Mouse (Mus musculus) neural tube, embryonic 15.5 days (tissue): ENCODE results near the gene Hist1h2an. TPM values are rescaled to one million over a fixed set of nuclear protein-coding genes. Genes with fewer than 3 reads are reported as not detected.
"Not testable (repeated sequence)": the region's sequence is repeated elsewhere in the genome, so short reads cannot be mapped to it uniquely, and the experiment has no call there.

Experiments
- ATAC-seq: fragments of 200-750 bp; cut with Nextera tagmentation; 2 replicates; pipeline ENCODE4 v1.8.0; 2017; ENCODE audit warnings: mild to moderate bottlenecking, moderate TSS enrichment, moderate library complexity; ENCODE audit not compliant: low FRiP score
- H3K27ac ChIP-seq: fragments of 300-500 bp; sonication (generic); replicated peaks from 2 replicates; pipeline ENCODE4 v1.5.1; 2015; ENCODE audit warnings: mild to moderate bottlenecking, inconsistent platforms
- H3K27me3 ChIP-seq: fragments of 300-500 bp; sonication (generic); replicated peaks from 2 replicates; pipeline ENCODE4 v1.6.1; 2015; ENCODE audit warnings: inconsistent platforms
- H3K36me3 ChIP-seq: fragments of 300-500 bp; sonication (generic); 2 replicates; pipeline ENCODE4 v1.6.1; 2015; ENCODE audit warnings: inconsistent platforms
- H3K4me1 ChIP-seq: fragments of 300-500 bp; sonication (generic); 2 replicates; pipeline ENCODE4 v1.6.1; 2015; ENCODE audit warnings: inconsistent platforms
- H3K4me2 ChIP-seq: fragments of 300-500 bp; sonication (generic); 2 replicates; pipeline ENCODE4 v1.6.1; 2015; ENCODE audit warnings: inconsistent platforms, mild to moderate bottlenecking, moderate library complexity
- H3K4me3 ChIP-seq: fragments of 300-500 bp; sonication (generic); replicated peaks from 2 replicates; pipeline ENCODE4 v1.5.1; 2015; ENCODE audit warnings: mild to moderate bottlenecking, inconsistent platforms
- H3K9ac ChIP-seq: fragments of 300-500 bp; sonication (generic); replicated peaks from 2 replicates; pipeline ENCODE4 v1.6.1; 2015; ENCODE audit warnings: mild to moderate bottlenecking, inconsistent platforms
- H3K9me3 ChIP-seq: fragments of 300-500 bp; sonication (generic); replicated peaks from 2 replicates; pipeline ENCODE4 v1.6.1; 2016; ENCODE audit warnings: inconsistent platforms
- WGBS: fragments of 180-500 bp; shearing (Covaris S2); methylation state at CpG from one replicate; pipeline ENCODE4 v1.1.7; 2015; ENCODE audit warnings: mixed read lengths; 5-methylcytosine and 5-hydroxymethylcytosine counted together
- polyA plus RNA-seq: library from polyadenylated mRNA; unstranded; fragments of >200 nt; fragmentation: Nextera tagmentation; extraction: Ambion mirVana; gene quantifications from 2 replicates; pipeline ENCODE4 v1.2.1, GENCODE M21; 2015

The Hist1h2an gene
- polyA plus RNA-seq, 1 experiment from 2014 or later = not detected

GRCm38 (mm10) chr13:21781639-21782038 lies 5.4 kb downstream of the Hist1h2an start:
- Histone ChIP-seq H3K4me3 (no peak overlapping the region), H3K27me3 (peaks cover 6% of the 10 kb centered on the region; the same call in 1 of the 2 replicates), H3K36me3 (no peaks in the 10 kb centered on the region), H3K9ac (no peak overlapping the region), H3K4me2 (no peak overlapping the region), H3K4me1 (peaks cover 39% of the 10 kb centered on the region), H3K27ac (no peak overlapping the region), H3K9me3 (no peaks in the 10 kb centered on the region)
- ATAC-seq = no peak
- 96% methylated on average over 1 of the region's 1 CpGs for WGBS

DNA sequence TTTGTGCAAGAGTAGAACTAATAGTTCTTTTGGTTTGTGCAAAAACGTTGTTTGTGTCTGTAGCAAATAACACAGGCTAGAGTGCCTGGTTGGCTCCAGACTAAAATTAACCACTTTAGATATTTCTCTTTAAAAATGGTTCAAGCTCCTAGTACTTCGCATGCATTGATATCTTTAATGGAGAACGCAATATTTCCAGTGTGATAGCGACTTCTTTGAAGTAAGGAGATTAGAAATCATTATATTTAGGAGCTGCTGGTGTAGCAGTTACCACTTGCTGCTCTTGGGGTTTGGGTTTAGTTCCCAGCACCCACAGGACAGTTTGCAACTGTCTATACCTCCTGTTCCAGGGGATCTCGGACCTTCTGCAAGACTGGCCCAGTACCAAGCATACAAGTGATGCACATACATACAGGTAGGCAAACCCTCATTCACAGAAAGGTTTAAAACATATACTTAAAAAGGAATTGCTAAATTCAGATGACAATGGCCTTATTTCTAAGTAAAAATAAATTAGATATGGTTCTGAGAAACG lies 5.9 kb downstream of the Hist1h2an start:
- Histone ChIP-seq H3K27ac (no peak overlapping the region), H3K4me1 (peaks cover 36% of the 10 kb centered on the region), H3K4me2 (peak overlapping the region; percentile 89), H3K36me3 (no peaks in the 10 kb centered on the region), H3K9me3 (no peaks in the 10 kb centered on the region), H3K27me3 (peaks cover 6% of the 10 kb centered on the region; the same call in 1 of the 2 replicates), H3K4me3 (no peak overlapping the region), H3K9ac (no peak overlapping the region; the same call in 1 of the 2 replicates)
- no peak for ATAC-seq
- WGBS = 49% methylated on average over 6 of the region's 6 CpGs

GRCm38 (mm10) chr13:21779767-21780731 lies 7.0 kb downstream of the Hist1h2an start, which contains the start of gene Hist1h1b:
Gene Hist1h1b (minus strand): TSS chr13:21780625.
- peak within 1 kb of the TSS; percentile 60 for H3K27ac ChIP-seq
- H3K4me3 ChIP-seq = peak within 1 kb of the TSS; percentile 49
- peak; percentile 4; the same call in 1 of the 2 replicates for ATAC-seq
- no peaks in the 10 kb centered on the region for H3K9me3 ChIP-seq
- H3K27me3 ChIP-seq = peaks cover 6% of the 10 kb centered on the region; the same call in 1 of the 2 replicates
- H3K9ac ChIP-seq = peak within 1 kb of the TSS; percentile 50
- H3K4me1 ChIP-seq = peaks cover 33% of the 10 kb centered on the region
- under 1% methylated on average over 44 of the region's 44 CpGs for WGBS
- no peaks in the 10 kb centered on the region for H3K36me3 ChIP-seq
- peak within 1 kb of the TSS; percentile 89 for H3K4me2 ChIP-seq

GRCm38 (mm10) chr13:21778814-21779766 lies 7.9 kb downstream of the Hist1h2an start:
- ATAC-seq = peak; percentile 94
- H3K9me3 ChIP-seq = no peaks in the 10 kb centered on the region
- H3K27ac ChIP-seq = peak overlapping the region; percentile 79; the same call in 1 of the 2 replicates
- peaks cover 6% of the 10 kb centered on the region; the same call in 1 of the 2 replicates for H3K27me3 ChIP-seq
- peaks cover 29% of the 10 kb centered on the region for H3K4me1 ChIP-seq
- no peaks in the 10 kb centered on the region for H3K36me3 ChIP-seq
- peak overlapping the region; percentile 56 for H3K9ac ChIP-seq
- H3K4me3 ChIP-seq = peak overlapping the region; percentile 49
- peak overlapping the region; percentile 89 for H3K4me2 ChIP-seq
- WGBS = 3% methylated on average over 33 of the region's 33 CpGs

- no peak overlapping the region for H3K9ac ChIP-seq
- H3K4me2 ChIP-seq = no peak overlapping the region
- ATAC-seq = no peak
- no peak overlapping the region for H3K27ac ChIP-seq
- no peaks in the 10 kb centered on the region for H3K9me3 ChIP-seq
- H3K36me3 ChIP-seq = no peaks in the 10 kb centered on the region
- no peaks in the 10 kb centered on the region for H3K27me3 ChIP-seq
- H3K4me1 ChIP-seq = peaks cover 15% of the 10 kb centered on the region
- no peak overlapping the region for H3K4me3 ChIP-seq
- 71% methylated on average over 1 of the region's 1 CpGs for WGBS
These were observed 31.3 kb downstream of the Hist1h2an start for GRCm38 (mm10) chr13:21755707-21756106.

DNA sequence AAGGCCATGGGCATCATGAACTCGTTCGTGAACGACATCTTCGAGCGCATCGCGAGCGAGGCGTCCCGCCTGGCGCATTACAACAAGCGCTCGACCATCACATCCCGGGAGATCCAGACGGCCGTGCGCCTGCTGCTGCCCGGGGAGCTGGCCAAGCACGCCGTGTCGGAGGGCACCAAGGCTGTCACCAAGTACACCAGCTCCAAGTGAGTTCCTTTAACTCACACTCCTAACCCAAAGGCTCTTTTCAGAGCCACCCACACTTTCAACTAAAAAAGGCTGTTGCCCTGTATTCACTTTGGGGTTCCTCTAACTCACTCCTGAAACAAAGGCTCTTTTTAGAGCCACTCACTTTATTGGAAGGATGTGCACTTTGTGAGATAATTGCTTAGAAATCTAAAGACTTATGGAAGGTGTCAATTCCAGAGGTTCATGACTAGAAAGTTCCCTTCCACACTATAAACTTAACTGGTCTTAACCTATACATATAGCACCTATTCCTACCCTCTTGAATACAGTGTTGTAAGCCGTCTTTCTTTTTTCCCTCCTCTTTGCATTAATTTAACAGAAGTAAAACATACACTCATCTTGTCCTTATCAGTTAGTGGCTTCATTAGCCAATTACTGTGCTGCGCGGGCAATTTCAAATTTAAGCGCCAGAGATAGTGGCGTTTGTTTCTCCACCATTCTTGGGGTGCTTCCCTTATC lies 32.6 kb downstream of the Hist1h2an start:
- not testable (repeated sequence) for ATAC-seq, H3K36me3 ChIP-seq, H3K9me3 ChIP-seq, H3K27me3 ChIP-seq, H3K9ac ChIP-seq
- peak overlapping the region; percentile 92 for H3K27ac ChIP-seq
- peak overlapping the region; percentile 80 for H3K4me2 ChIP-seq
- under 1% methylated on average over 17 of the region's 26 CpGs for WGBS
- peaks cover 20% of the 10 kb centered on the region for H3K4me1 ChIP-seq
- H3K4me3 ChIP-seq = peak overlapping the region; percentile 48

GRCm38 (mm10) chr13:21753524-21754285 lies 33.3 kb downstream of the Hist1h2an start, which contains the start of the genes Hist1h2ak and Hist1h2bn:
Gene Hist1h2ak (minus strand): TSS chr13:21753827.
Gene Hist1h2bn (plus strand): TSS chr13:21754123.
- H3K27me3 ChIP-seq, H3K9me3 ChIP-seq, H3K36me3 ChIP-seq: not testable (repeated sequence)
- peak; percentile 95 for ATAC-seq
- under 1% methylated on average over 39 of the region's 50 CpGs for WGBS
- peaks cover 25% of the 10 kb centered on the region for H3K4me1 ChIP-seq
- peak within 1 kb of the TSS; percentile 80 for H3K4me2 ChIP-seq
- peak within 1 kb of the TSS; percentile 48 for H3K4me3 ChIP-seq
- peak within 1 kb of the TSS; percentile 92 for H3K27ac ChIP-seq
- peak within 1 kb of the TSS; percentile 58 for H3K9ac ChIP-seq

GRCm38 (mm10) chr13:21753051-21753523 lies 33.9 kb downstream of the Hist1h2an start:
- ATAC-seq = no peak

GRCm38 (mm10) chr13:21752356-21752755 lies 34.7 kb downstream of the Hist1h2an start:
- Histone ChIP-seq H3K4me2 (no peak overlapping the region), H3K4me3 (no peak overlapping the region), H3K9me3 (no peaks in the 10 kb centered on the region), H3K36me3 (no peaks in the 10 kb centered on the region), H3K4me1 (peaks cover 28% of the 10 kb centered on the region), H3K27me3 (no peaks in the 10 kb centered on the region), H3K27ac (no peak overlapping the region; the same call in 1 of the 2 replicates), H3K9ac (no peak overlapping the region)
- 53% methylated on average over 3 of the region's 3 CpGs for WGBS
- ATAC-seq = no peak

More at GRCm38 (mm10) chr13:21753051-21753523, 33.9 kb downstream of the Hist1h2an start:
- H3K27me3 ChIP-seq = no peaks in the 10 kb centered on the region
- no peaks in the 10 kb centered on the region for H3K9me3 ChIP-seq
- WGBS = 3% methylated on average over 10 of the region's 10 CpGs
- H3K9ac ChIP-seq = peak overlapping the region; percentile 58
- no peaks in the 10 kb centered on the region for H3K36me3 ChIP-seq
- peak overlapping the region; percentile 48 for H3K4me3 ChIP-seq
- H3K4me1 ChIP-seq = peaks cover 28% of the 10 kb centered on the region
- H3K4me2 ChIP-seq = peak overlapping the region; percentile 80
- H3K27ac ChIP-seq = peak overlapping the region; percentile 92

GRCm38 (mm10) chr13:21751827-21752226 lies 35.2 kb downstream of the Hist1h2an start:
- H3K4me2 ChIP-seq = no peak overlapping the region
- ATAC-seq = no peak
- 70% methylated on average over 3 of the region's 3 CpGs for WGBS

More at GRCm38 (mm10) chr13:21751827-21752226, 35.2 kb downstream of the Hist1h2an start:
- no peak overlapping the region for H3K4me3 ChIP-seq
- H3K27ac ChIP-seq = no peak overlapping the region; the same call in 1 of the 2 replicates
- H3K9me3 ChIP-seq = no peaks in the 10 kb centered on the region
- no peaks in the 10 kb centered on the region for H3K27me3 ChIP-seq
- H3K9ac ChIP-seq = no peak overlapping the region
- no peaks in the 10 kb centered on the region for H3K36me3 ChIP-seq
- H3K4me1 ChIP-seq = peaks cover 28% of the 10 kb centered on the region
